Mouse (Mus musculus) inflammation-experienced regulatory T-cells, adult 6 months (primary cell): ENCODE measurements around the gene Timm8b. TPM values are rescaled to one million over a fixed set of nuclear protein-coding genes. Genes with fewer than 3 reads are reported as not detected.
A peak's percentile ranks its signal among the peaks of the same experiment; 100 is the strongest.
"Not testable (repeated sequence)": the region's sequence is repeated elsewhere in the genome, so short reads cannot be mapped to it uniquely, and the experiment has no call there.

Source experiments
- ATAC-seq: one replicate; pipeline ENCODE4 v1.8.0; 2017
- polyA plus RNA-seq, 3 experiments: library from polyadenylated mRNA; unstranded; fragments of 100-300 nt; shearing (Covaris generic); gene quantifications; one replicate each; pipeline ENCODE4 v1.2.1; 2017

Gene Timm8b
- polyA plus RNA-seq, 3 experiments from 2014 or later: 91.5 to 123 (median 102) TPM

DNA sequence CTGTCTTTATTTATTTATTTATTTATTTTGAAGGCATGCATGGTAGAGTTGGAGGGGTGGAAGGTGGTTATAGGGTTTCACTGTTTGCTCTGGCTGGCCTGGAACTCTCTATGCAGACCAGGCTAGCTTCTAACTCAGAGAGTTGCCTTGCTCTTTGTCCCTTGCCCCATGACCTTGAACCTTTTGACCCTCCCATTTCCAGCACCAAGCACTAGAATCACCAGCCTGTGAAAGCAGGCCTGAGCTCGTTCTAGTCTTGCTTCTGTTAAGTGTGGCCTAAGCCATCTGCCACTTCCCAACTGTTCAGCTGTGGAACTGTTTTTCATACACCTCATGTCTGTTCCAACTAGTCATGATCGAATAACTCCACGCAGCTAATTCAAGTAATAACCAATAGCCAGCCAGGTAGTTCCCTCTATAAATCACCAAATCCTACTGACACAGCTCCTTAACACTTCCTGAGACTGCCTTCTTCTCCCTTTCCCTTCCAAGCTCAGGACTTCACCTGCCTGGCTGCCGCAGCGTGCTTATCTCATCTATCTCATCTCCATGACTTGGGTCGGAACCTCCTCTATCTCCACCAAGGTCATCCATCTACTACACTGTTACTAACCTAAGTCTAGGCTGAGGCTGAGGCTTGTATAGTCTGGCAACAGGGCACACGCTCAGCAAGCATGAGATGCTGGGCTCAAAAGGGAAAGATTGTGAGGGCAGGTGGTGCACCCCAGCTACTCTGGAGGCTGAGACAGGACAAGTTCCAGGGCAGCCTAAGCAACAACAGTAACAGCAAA is 1.5 kb upstream of the Timm8b start:
- no peak for ATAC-seq

DNA sequence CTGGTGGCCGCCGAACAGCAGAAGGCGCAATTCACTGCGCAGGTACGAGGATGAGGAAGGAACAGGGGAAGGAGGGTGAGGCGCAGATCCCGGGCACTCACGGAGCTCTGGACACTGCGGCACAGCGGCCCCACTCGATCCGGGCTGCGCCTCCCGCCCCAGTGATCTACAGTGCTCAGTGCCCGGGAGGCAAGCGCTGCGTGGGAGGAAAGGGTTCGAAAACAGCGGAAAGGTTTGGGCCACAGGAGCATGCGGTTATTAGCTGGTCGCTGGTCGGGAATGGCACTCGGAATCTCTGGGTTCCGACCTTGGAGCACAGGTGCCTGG is 251 bp downstream of the Timm8b start:
- ATAC-seq: peak; percentile 64

DNA sequence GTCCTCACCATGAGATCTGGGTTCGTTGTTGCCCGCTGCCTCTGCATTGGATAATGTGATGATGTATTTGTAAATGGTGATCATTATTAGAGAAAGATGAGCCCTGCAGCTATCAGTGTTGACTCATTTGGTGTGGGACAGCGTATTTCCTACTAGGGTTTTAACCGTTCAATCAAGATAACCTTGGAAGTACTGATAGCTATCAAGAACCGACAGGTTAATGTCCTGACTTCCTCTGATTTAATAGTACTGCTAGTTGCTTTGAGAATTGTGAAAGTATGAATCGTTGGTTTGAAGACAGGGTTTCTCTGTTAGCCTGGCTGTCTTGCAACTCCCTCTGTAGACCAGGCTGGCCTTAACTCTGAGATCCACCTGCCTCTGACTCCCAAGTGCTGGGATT is 628 bp downstream of the Timm8b start:
- no peak for ATAC-seq

DNA sequence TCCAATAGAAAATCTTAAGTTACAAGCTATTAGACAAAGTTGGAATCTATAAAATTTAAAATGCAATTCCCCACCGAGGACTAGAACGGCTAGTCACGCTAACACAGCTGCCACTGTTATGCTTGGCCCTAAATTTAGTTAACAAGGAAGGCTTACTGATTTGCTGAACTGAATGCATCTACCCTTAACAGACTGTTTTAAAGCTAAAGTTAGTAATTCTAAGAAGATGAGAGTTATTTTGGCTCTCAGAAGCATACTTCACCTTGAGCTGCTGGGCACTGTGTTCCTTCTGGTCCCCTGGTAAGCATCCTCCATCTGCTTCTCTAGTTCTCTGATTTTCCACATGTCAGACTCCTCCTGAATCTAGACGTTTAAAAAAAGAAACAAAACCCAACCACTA is 8.4 kb downstream of the Timm8b start:
- no peak for ATAC-seq

DNA sequence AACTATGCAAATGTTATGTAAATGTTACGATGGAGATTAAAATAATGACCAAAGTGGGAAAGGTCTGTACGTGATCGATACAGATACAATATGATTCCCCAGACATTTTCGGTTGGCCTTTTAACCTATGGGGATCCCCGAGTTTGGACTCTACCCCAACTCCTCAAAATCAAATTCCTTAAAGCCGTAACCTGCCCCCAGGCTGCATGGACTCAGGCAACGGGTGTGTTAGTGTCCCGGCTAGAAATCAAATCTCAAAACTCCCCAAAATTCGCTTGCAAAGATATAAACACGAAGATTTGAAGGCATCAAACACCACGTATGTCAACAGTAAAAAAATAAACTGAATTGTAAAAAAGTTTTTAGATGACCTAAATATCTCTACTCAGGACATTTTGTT is 12.5 kb downstream of the Timm8b start:
- ATAC-seq: no peak

GRCm38 (mm10) chr9:50616766-50617603 is 13.3 kb downstream of the Timm8b start, which contains the start of the genes Pih1d2 and Nkapd1:
Gene Pih1d2, plus strand, starts transcription at chr9:50617321.
Gene Nkapd1, minus strand, starts transcription at chr9:50617464.
- ATAC-seq: peak; percentile 86

DNA sequence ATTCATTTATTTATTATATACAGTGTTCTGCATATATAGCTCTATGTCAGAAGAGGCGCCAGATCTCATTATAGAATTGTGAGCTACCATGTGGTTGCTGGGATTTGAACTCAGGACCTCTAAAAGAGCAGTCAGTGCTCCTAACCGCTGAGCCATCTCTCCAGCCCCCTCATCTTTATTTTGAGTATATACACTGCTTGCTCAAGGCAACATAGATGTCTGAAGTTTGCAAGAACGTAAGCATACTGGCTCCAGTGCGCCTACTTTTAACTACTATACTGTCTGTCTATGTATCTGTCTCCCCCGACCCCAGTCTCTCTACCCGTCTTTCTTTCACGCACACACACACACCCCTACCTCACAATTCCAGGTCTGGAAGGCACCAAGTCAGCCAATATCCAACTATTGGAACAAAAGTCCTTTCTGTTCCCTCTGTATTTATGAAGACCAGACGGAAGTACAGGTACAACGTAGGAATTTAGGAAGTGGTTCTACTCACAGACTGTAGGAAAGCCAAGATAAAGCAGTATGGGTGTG is 14.2 kb downstream of the Timm8b start:
- no peak for ATAC-seq

DNA sequence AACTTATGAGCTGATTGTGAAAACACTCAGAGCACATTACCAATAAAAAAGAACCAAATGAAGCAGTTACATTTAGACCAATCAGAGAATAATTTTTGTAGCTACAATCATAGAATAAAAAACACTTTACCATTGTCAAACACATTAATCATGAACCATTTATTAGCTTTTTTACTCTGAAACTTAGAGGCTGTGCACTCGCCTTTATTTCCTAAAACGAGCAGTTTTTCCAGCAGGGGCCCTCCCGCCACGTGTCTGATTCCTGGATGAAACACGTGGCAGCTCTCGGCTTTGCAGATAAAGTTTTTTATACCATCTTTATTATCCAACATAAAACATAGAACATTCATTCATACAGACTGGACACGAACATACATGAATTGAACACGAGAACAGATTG is 27.2 kb downstream of the Timm8b start:
- ATAC-seq: not testable (repeated sequence)

- no peak for ATAC-seq
Observed at GRCm38 (mm10) chr9:50632016-50632688, 28.4 kb downstream of the Timm8b start.

DNA sequence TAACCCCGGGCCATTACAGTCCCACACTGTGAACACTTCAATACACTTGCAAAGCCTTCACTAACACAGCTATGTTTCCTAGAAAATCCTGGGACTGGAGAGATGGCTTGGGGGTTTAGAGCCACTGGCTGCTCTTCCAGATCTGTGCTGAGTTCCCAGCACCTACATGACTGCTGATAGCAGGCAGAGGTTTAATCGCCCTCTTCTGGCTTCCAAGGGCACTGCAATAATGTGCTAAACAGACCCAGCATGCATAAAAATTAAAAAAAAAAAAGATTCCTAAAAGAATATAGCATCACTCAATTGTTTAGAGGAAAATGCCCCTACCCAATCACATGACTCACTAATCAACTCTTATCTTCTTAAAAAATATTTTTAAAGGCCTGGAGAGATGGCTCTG is 29.3 kb downstream of the Timm8b start:
- no peak for ATAC-seq

GRCm38 (mm10) chr9:50634270-50634669 is 30.6 kb downstream of the Timm8b start:
- ATAC-seq: peak; percentile 54

DNA sequence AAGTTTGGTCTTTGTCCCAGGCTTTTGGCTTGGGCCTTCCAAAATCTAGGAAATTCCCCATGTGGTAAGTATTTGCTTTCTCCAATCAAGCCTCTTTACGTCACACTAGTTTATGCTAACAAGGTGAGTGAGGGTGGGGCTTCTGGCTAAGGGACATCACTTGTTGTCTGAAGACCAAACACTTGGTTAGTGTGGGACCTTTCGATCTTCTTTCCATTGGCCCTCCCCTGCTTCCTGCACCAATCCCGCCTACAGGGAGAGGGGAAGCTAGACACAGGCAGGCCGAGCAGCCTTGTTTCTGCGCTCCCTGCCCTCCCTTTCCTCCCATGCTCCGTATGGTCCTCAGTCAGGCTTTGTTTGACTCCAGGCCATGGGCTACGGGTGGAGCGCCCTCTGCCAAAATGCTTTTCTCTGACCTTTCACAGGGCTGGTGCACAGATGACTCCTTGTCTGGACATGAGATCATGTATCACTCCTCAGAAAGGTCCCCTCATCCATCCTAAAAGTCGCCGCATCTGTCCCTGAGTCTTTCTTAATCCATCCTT is 43.2 kb downstream of the Timm8b start:
- no peak for ATAC-seq

DNA sequence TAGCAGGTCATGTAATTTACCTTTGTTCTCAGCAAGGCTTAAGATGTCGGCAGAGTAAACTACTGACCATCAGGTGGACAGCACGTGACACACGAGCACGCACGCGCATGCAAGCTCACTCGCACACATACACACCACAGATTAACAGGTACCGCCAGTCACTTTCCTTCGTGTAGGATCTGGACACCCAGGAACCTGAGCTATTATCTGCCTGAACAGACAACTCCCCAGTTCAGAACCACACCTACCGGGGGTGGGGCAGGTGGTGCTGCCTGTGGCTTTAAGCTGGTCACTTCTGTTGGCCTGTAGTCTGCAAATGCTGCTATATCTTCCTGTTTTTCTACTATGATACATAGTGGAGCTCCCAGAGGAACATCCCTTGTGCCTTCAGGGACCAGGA is 46.8 kb downstream of the Timm8b start:
- no peak for ATAC-seq

Other genes starting within 250 kb of the Timm8b start
- gene Plet1, start 109.4 kb upstream of the Timm8b start, polyA plus RNA-seq: not detected
- 100 to 1,000 TPM in 2 of 3 experiments, 10 to 100 TPM in 1; 89.4 to 111 (median 104) TPM for gene Pts, start 75.2 kb upstream of the Timm8b start, polyA plus RNA-seq
- 1 to 10 TPM; 6.3 to 9.2 (median 8.1) TPM for gene Il18, start 49.1 kb upstream of the Timm8b start, polyA plus RNA-seq
- gene Bco2, start 48.7 kb upstream of the Timm8b start, polyA plus RNA-seq: 1 to 10 TPM in 1 of 3 experiments, under 1 TPM in 1, not detected in 1; 0.54 to 1.2 TPM
- gene Tex12, start 42.6 kb upstream of the Timm8b start, polyA plus RNA-seq: not detected
- 100 to 1,000 TPM; 142 to 204 (median 178) TPM for gene Sdhd, start 98 bp upstream of the Timm8b start, polyA plus RNA-seq
- under 1 TPM; 0.31 to 0.67 (median 0.58) TPM for gene Pih1d2, start 13.4 kb downstream of the Timm8b start, polyA plus RNA-seq
- 10 to 100 TPM; 17.6 to 22.9 (median 21.0) TPM for gene Nkapd1, start 13.6 kb downstream of the Timm8b start, polyA plus RNA-seq
- 10 to 100 TPM; 11.5 to 20.4 (median 18.7) TPM for gene Dlat, start 55.9 kb downstream of the Timm8b start, polyA plus RNA-seq
- gene Dixdc1, start 135.6 kb downstream of the Timm8b start, polyA plus RNA-seq: 1 to 10 TPM in 2 of 3 experiments, not detected in 1; 1.4 to 1.9 TPM
- not detected for gene 2310030G06Rik, start 142.6 kb downstream of the Timm8b start, polyA plus RNA-seq
- gene Cryab, start 147.4 kb downstream of the Timm8b start, polyA plus RNA-seq: 1 to 10 TPM in 2 of 3 experiments, not detected in 1; 1.7 to 1.9 TPM
- gene Hspb2, start 148.4 kb downstream of the Timm8b start, polyA plus RNA-seq: not detected
- gene Fdxacb1, start 164.3 kb downstream of the Timm8b start, polyA plus RNA-seq: 10 to 100 TPM in 2 of 3 experiments, 1 to 10 TPM in 1; 9.9 to 11.1 (median 10.3) TPM
- 1 to 10 TPM; 7.2 to 9.4 (median 8.8) TPM for gene Alg9, start 171.1 kb downstream of the Timm8b start, polyA plus RNA-seq
- 10 to 100 TPM in 2 of 3 experiments, 1 to 10 TPM in 1; 6.9 to 23.3 (median 16.9) TPM for gene 1110032A03Rik, start 171.6 kb downstream of the Timm8b start, polyA plus RNA-seq
- gene Ppp2r1b, start 241.4 kb downstream of the Timm8b start, polyA plus RNA-seq: 10 to 100 TPM; 57.5 to 62.8 (median 59.3) TPM